Mouse (Mus musculus): ENCODE results near the gene Arhgap21. TPM values are rescaled to one million over a fixed set of nuclear protein-coding genes. Genes with fewer than 3 reads are reported as not detected.
A peak's percentile ranks its signal among the peaks of the same experiment; 100 is the strongest.

Arhgap21 gene
- polyA plus RNA-seq, 1 experiment from 2014 or later: 15.7 TPM

- 49% methylated on average over 6 of the region's 6 CpGs for WGBS
- Histone ChIP-seq H3K36me3 (replicated peaks) (no peaks in the 10 kb centered on the region; the same call in 1 of the 2 replicates), H3K27me3 (replicated peaks; ENCODE audit: low read depth, poor library complexity, severe bottlenecking) (no peaks in the 10 kb centered on the region), H3K4me3 (no peak overlapping the region), H3K27ac (replicated peaks) (no peak overlapping the region), H3K4me1 (no peaks in the 10 kb centered on the region), H3K9me3 (no peaks in the 10 kb centered on the region)
- peak; percentile 67 for DNase-seq (ENCODE audit: low spot score)
Measured at GRCm38 (mm10) chr2:20898684-20899083, 70.0 kb downstream of the Arhgap21 start.

GRCm38 (mm10) chr2:20896446-20896845 lies 72.2 kb downstream of the Arhgap21 start:
- WGBS: 88% methylated on average over 5 of the region's 5 CpGs
- no peaks in the 10 kb centered on the region for H3K4me1 ChIP-seq
- no peaks in the 10 kb centered on the region for H3K9me3 ChIP-seq
- no peaks in the 10 kb centered on the region; the same call in 1 of the 2 replicates for H3K36me3 ChIP-seq (replicated peaks)
- H3K4me3 ChIP-seq: no peak overlapping the region
- H3K27ac ChIP-seq (replicated peaks): no peak overlapping the region
- H3K27me3 ChIP-seq (replicated peaks; ENCODE audit: low read depth, poor library complexity, severe bottlenecking): no peaks in the 10 kb centered on the region
- DNase-seq (ENCODE audit: low spot score): no peak

- H3K4me3 ChIP-seq: no peak overlapping the region
- H3K36me3 ChIP-seq (replicated peaks): peaks cover 5% of the 10 kb centered on the region; the same call in 1 of the 2 replicates
- no peak overlapping the region for H3K27ac ChIP-seq (replicated peaks)
- H3K27me3 ChIP-seq (replicated peaks; ENCODE audit: low read depth, poor library complexity, severe bottlenecking): no peaks in the 10 kb centered on the region
- H3K9me3 ChIP-seq: no peaks in the 10 kb centered on the region
- H3K4me1 ChIP-seq: no peaks in the 10 kb centered on the region
- DNase-seq (ENCODE audit: low spot score): peak; percentile 38
- WGBS: 54% methylated on average over 5 of the region's 5 CpGs
Measured at GRCm38 (mm10) chr2:20894100-20894690, 74.5 kb downstream of the Arhgap21 start.

- DNase-seq (ENCODE audit: low spot score): no peak
- Histone ChIP-seq H3K27me3 (replicated peaks; ENCODE audit: low read depth, poor library complexity, severe bottlenecking) (no peaks in the 10 kb centered on the region), H3K27ac (replicated peaks) (no peak overlapping the region), H3K36me3 (replicated peaks) (peaks cover 22% of the 10 kb centered on the region), H3K9me3 (no peaks in the 10 kb centered on the region), H3K4me3 (no peak overlapping the region), H3K4me1 (no peaks in the 10 kb centered on the region)
- WGBS: 80% methylated on average over 3 of the region's 3 CpGs
Measured at GRCm38 (mm10) chr2:20888751-20889150, 79.9 kb downstream of the Arhgap21 start.

- no peak overlapping the region for H3K4me3 ChIP-seq
- H3K36me3 ChIP-seq (replicated peaks): peaks cover 55% of the 10 kb centered on the region
- WGBS: 90% methylated on average over 8 of the region's 8 CpGs
Measured at GRCm38 (mm10) chr2:20883288-20883687, 85.4 kb downstream of the Arhgap21 start.

GRCm38 (mm10) chr2:20879877-20880605 lies 88.6 kb downstream of the Arhgap21 start:
- Histone ChIP-seq H3K36me3 (replicated peaks) (peaks cover 57% of the 10 kb centered on the region), H3K4me3 (no peak overlapping the region), H3K4me1 (no peaks in the 10 kb centered on the region), H3K27ac (replicated peaks) (no peak overlapping the region), H3K27me3 (replicated peaks; ENCODE audit: low read depth, poor library complexity, severe bottlenecking) (no peaks in the 10 kb centered on the region), H3K9me3 (no peaks in the 10 kb centered on the region)
- no peak for DNase-seq (ENCODE audit: low spot score)
- 81% methylated on average over 16 of the region's 16 CpGs for whole genome bisulfite sequencing

More at GRCm38 (mm10) chr2:20883288-20883687, 85.4 kb downstream of the Arhgap21 start:
- Histone ChIP-seq H3K27ac (replicated peaks) (no peak overlapping the region), H3K9me3 (no peaks in the 10 kb centered on the region), H3K27me3 (replicated peaks; ENCODE audit: low read depth, poor library complexity, severe bottlenecking) (no peaks in the 10 kb centered on the region), H3K4me1 (no peaks in the 10 kb centered on the region)
- DNase-seq (ENCODE audit: low spot score): no peak

GRCm38 (mm10) chr2:20874621-20875020 lies 94.1 kb downstream of the Arhgap21 start:
- Histone ChIP-seq H3K27ac (replicated peaks) (no peak overlapping the region), H3K27me3 (replicated peaks; ENCODE audit: low read depth, poor library complexity, severe bottlenecking) (no peaks in the 10 kb centered on the region), H3K36me3 (replicated peaks) (peaks cover 47% of the 10 kb centered on the region), H3K4me1 (no peaks in the 10 kb centered on the region), H3K4me3 (no peak overlapping the region), H3K9me3 (no peaks in the 10 kb centered on the region)
- 93% methylated on average over 5 of the region's 5 CpGs for WGBS
- DNase-seq (ENCODE audit: low spot score): no peak

GRCm38 (mm10) chr2:20869212-20869965 lies 99.3 kb downstream of the Arhgap21 start:
- DNase-seq (ENCODE audit: low spot score): no peak
- Histone ChIP-seq H3K4me1 (no peaks in the 10 kb centered on the region), H3K9me3 (no peaks in the 10 kb centered on the region), H3K27ac (replicated peaks) (no peak overlapping the region), H3K4me3 (no peak overlapping the region), H3K27me3 (replicated peaks; ENCODE audit: low read depth, poor library complexity, severe bottlenecking) (no peaks in the 10 kb centered on the region), H3K36me3 (replicated peaks) (peaks cover 48% of the 10 kb centered on the region)
- WGBS: 73% methylated on average over 2 of the region's 2 CpGs

- Histone ChIP-seq H3K27me3 (replicated peaks; ENCODE audit: low read depth, poor library complexity, severe bottlenecking) (no peaks in the 10 kb centered on the region), H3K36me3 (replicated peaks) (peaks cover 56% of the 10 kb centered on the region), H3K4me1 (no peaks in the 10 kb centered on the region), H3K9me3 (no peaks in the 10 kb centered on the region), H3K27ac (replicated peaks) (no peak overlapping the region), H3K4me3 (no peak overlapping the region)
- DNase-seq (ENCODE audit: low spot score): no peak
Measured at GRCm38 (mm10) chr2:20868052-20868451, 100.6 kb downstream of the Arhgap21 start.

- WGBS: 87% methylated on average over 3 of the region's 3 CpGs
- no peaks in the 10 kb centered on the region for H3K27me3 ChIP-seq (replicated peaks; ENCODE audit: low read depth, poor library complexity, severe bottlenecking)
- no peaks in the 10 kb centered on the region for H3K9me3 ChIP-seq
- H3K4me1 ChIP-seq: no peaks in the 10 kb centered on the region
- peaks cover 74% of the 10 kb centered on the region for H3K36me3 ChIP-seq (replicated peaks)
- H3K27ac ChIP-seq (replicated peaks): no peak overlapping the region
- H3K4me3 ChIP-seq: no peak overlapping the region
- no peak for DNase-seq (ENCODE audit: low spot score)
Measured at GRCm38 (mm10) chr2:20865795-20866194, 102.9 kb downstream of the Arhgap21 start.

GRCm38 (mm10) chr2:20864569-20864968 lies 104.1 kb downstream of the Arhgap21 start:
- no peaks in the 10 kb centered on the region for H3K27me3 ChIP-seq (replicated peaks; ENCODE audit: low read depth, poor library complexity, severe bottlenecking)
- H3K4me1 ChIP-seq: no peaks in the 10 kb centered on the region
- no peak overlapping the region for H3K27ac ChIP-seq (replicated peaks)
- DNase-seq (ENCODE audit: low spot score): no peak
- no peaks in the 10 kb centered on the region for H3K9me3 ChIP-seq
- 92% methylated on average over 2 of the region's 2 CpGs for WGBS
- no peak overlapping the region for H3K4me3 ChIP-seq
- H3K36me3 ChIP-seq (replicated peaks): peaks cover 86% of the 10 kb centered on the region

GRCm38 (mm10) chr2:20860756-20861155 lies 107.9 kb downstream of the Arhgap21 start:
- H3K4me1 ChIP-seq: no peaks in the 10 kb centered on the region
- no peaks in the 10 kb centered on the region for H3K9me3 ChIP-seq
- no peak for DNase-seq (ENCODE audit: low spot score)
- no peak overlapping the region for H3K27ac ChIP-seq (replicated peaks)
- WGBS: 81% methylated on average over 5 of the region's 5 CpGs
- no peak overlapping the region for H3K4me3 ChIP-seq
- no peaks in the 10 kb centered on the region for H3K27me3 ChIP-seq (replicated peaks; ENCODE audit: low read depth, poor library complexity, severe bottlenecking)
- peaks cover 94% of the 10 kb centered on the region for H3K36me3 ChIP-seq (replicated peaks)
